Mouse (Mus musculus) adrenal gland, adult (tissue): ENCODE results near the gene Fam243.

Experiments
- DNase-seq, 2 experiments: peaks; one replicate each; pipeline ENCODE4 v3.0.0; 2022 to 2023; ENCODE audit warnings: low spot score in 1 of 2; ENCODE audit not compliant: inconsistent age in 2 of 2

Gene Fam243

DNA sequence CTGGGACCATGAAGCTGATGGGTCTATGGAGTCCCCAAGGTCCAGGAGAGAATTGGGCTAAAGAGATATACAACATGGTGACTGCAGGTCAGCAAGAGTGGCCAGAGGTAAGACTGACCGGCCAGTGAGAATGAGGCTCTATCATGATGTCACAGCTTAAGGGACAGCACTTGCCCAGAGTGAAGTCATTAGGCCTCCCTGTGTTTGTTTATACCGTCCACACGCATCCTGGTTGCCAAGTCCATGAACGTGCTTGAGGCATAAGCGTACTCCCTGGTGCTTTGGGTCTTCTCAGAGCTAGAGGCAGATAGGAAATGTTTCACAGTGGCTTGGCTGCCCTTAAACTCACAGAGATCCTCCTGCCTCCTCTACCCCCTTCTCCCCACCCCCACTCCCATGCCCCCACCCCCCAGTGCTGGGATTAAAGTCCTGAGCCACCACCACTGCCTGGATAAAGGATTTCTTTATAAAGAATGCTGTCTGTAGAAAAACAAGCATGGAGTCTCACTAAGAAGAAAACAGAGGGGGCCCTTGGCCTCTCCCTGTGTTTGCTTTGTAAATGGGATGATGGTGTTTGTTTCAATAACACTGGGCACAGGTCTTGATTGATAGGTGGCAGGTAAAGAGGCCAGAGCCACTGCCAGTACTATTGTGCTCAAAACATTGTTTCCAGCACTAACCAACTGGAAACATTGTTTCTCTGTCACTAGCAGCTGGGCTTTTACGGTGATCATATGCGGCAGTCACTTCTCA is 3.2 kb upstream of the Fam243 start:
- no peak for DNase-seq

DNA sequence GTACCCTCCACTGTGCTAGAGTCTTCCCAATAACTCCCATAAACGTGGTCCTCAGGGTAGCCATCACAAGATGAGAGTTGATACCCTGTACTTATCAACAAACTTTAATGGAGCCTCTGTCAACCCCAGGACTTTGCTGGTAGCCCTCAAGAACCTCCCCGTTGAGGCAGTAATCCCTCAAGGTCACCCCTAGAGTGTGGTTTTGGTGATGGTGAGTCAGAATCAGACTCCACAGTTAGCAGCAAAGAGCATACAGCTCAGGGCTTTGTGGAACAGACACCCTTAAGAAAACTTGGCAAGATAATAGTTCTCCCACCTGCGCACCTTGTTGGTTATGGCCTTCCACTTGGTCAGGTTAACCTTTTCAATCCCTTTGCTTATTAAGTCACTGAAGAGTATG is 880 bp downstream of the Fam243 start:
- DNase-seq, result peak in 1 of 2 experiments; percentile 71

DNA sequence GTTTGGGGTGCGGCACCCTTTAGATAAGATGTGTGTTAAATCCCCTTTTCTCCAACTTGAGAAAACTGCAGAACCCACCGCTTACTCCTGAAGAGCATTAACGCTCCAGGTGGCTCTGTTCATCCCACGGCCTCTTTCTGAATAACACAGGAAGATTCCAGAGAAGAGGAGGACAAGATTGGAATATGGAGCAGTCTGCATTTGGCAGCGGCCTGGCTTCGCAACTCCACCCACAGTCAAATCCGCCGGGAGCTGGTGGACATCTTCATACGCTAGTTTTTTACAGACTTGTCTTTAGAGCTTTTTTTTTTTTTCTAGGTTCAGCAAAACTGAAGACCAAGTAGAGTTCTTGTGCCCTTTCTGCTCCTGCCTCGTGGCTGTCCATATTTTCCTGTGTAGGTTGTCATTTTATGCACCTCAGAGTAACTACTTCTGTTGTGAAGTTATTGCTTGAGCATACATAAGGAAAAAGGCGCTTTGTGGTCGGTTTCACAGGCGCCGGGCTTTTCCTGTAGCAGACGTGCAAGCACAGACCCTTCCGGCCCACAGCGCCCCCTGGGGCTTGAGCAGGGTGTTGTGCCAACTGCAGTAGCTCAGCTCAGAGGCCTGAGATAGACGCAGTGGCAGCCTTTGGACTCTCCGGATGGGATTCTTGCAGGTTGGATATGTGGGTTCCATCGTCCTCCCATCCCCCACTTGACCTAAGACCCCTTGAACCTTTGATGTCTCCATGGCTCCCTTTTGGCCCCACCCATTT is 1.7 kb downstream of the Fam243 start:
- peak in 1 of 2 experiments; percentile 57 for DNase-seq

DNA sequence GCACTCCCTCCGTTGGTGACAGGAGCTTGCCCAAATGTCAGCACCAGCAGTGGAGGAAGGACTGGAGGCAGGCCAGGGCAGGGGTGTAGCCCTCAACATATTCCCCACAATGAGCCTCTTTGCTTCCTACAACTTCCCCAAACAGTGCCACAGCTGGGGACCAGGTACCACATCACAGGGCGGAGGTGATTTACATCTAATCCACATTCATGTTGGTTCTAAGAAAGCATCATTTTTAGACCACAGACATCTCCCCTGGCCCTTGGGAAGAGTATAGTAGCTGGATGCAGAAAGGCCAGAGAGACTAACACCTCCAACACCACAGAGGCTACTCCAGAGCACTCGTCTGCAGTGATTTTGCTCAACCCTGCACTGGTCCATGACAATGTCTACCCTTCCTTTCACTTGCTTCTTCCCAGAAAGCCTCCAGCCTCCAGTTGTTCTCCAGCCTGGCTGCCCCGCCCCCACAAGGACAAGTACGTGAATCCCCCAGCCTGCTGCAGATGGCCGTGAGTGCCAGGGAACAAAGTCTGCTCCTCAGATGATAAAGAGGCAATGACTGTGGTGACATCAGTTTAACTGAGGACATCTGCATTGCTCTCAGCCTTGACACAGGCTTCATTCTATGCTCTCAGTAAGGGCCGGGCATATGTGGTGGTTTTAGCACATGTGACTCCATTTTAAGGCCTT is 5.0 kb downstream of the Fam243 start:
- peak; percentile 79 to 83 for DNase-seq

DNA sequence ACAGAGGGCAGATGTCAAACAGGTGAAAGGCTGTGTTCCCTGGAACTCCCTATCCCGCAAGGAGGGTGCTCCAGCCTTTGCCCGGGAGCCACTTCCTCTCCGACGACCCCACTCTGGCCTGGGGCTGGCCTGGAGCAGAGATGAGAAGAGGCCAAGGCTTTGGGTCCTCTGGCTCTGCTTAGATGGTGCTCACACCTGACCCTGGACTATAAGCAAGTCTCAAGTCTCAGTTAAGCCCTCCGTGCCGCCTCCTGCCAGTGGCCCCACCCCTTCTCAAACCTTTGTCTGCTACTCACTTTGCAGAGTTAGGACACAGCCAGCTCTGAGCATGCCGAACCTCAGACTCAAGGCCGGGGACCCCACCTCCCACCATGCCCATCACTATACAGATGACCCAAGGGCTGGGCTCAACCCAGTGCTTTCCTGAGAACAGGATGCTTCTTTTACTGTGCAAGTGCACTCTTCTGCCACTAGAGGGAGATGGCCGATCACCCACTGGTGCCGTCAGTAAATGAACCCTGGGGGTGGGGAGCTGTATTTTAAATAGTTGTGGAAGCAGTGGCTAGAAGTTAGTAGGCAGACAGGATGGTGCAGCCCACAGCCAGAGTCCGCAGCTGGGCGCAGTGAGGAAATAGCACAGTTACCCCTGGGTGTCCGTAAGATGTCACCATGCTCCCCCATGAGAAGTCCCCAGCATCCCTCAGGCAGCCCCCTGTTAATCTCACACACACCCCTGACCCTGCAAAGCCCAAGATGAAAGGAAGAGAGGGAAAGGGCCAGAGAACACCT is 7.1 kb downstream of the Fam243 start:
- peak; percentile 52 to 84 for DNase-seq

DNA sequence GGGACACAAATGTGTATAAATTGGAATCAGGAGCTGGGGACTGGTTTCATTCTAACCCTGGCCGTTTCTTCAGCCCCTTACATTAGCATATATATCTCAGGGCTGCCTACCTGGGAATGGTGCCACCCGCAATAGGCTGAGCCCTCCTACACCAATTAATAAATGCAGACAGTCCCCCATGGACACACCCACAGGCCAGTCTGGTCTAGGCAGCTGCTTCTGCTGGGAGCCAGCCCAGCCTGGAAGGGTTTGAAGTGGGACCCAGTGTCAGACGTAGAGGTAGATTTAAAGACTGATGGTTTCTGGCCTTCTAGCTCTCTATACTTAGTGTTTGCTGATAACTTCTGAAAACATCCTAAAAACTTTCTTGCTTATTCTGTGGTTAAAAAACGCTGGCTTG is 12.1 kb downstream of the Fam243 start:
- peak in 1 of 2 experiments; percentile 39 for DNase-seq

DNA sequence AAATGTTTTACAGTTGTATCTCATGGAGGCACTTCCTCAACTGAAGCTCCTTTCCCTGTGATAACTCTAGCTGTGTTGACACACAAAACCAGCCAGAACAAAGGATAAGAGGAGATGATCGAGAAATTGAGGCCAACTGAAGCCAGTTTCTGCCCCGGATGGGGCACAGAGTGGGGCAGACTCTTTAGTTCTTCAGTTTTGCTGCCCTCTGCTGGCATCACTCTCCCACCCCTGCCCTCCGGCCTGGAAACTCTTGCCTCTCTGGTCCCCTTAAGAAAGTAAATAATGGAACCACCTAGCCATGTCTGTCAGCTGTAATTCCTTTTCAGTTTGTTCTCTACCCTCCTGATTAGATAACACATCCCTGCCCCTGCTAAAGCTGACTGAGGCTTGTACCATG is 13.3 kb downstream of the Fam243 start:
- DNase-seq, result peak in 1 of 2 experiments; percentile 57

DNA sequence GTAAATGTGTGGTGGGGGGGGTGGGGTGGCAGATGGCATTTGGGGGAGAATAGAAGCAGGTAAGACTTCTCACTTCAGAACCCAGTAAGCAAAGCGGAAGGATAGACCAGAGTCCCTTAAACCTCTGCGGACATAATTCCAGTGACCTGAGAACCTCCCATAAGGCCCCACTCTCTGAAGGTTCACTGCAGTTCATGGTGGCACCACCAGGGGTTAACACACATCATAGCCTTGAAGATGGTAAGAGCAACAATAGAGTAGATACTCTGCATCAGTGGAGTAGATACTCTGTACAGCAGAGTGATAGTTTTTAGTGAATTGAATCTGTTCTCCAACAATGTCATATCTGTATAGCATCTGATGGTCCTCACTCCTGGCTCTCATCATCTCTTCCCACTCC is 15.7 kb downstream of the Fam243 start:
- DNase-seq, result peak in 1 of 2 experiments; percentile 42

DNA sequence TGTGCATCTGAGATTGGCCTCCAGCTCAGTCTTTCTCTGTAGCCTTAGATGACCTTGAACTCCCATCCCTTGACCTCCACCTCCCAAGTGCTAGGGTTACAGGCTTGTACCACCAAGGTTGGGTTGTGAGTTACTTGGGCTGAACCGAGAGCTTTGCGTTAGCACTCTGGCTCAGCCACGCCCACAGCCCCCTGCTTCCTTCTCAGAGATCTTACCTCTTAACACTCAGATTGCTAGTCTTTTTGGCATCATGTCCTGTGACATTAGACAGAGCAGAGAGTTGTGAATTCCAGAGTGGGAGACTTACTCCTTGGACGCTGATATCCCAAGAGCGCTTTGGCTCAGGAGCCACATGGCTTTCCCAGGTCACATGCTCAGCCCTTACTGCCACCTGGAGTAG is 18.7 kb downstream of the Fam243 start:
- peak in 1 of 2 experiments; percentile 60 for DNase-seq

DNA sequence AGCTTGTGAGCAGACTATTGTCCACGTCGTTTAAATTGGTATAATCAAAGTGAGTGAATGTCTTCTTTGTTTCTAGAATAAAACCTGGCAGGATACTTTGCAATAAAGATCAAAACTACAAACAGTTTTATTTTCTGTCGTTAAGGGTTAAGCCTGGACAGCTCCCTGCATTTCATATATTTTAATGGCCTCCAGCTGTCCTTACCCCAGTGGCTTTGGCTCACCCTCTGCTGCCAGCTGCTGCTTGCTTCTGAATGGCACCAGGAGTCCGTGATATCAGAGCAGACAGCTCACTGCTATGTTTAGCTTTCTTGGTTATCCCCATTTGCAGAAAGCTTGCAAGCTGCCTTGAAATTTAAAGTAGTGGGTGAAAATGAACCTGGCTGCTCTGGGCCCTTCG is 19.3 kb downstream of the Fam243 start:
- peak in 1 of 2 experiments; percentile 76 for DNase-seq

DNA sequence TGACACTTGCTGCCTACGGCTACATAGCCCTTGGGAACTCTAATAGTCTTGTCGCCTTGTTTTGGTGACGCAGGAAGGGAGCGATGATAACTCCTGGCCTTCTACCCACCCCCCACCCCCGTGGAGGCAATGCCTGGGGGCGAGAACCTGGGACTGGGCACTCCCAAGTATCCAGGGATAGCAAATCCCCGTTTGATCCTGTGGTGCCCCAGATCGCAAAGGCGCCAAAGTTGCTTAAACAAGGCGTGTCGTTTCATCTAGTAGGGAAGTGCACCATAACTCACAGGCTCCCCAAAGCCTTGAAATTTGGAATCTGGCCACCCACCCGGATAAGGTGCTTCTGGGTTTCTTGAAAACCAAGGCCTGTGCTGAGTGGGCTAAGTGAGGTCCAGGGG is 19.8 kb downstream of the Fam243 start:
- no peak for DNase-seq

DNA sequence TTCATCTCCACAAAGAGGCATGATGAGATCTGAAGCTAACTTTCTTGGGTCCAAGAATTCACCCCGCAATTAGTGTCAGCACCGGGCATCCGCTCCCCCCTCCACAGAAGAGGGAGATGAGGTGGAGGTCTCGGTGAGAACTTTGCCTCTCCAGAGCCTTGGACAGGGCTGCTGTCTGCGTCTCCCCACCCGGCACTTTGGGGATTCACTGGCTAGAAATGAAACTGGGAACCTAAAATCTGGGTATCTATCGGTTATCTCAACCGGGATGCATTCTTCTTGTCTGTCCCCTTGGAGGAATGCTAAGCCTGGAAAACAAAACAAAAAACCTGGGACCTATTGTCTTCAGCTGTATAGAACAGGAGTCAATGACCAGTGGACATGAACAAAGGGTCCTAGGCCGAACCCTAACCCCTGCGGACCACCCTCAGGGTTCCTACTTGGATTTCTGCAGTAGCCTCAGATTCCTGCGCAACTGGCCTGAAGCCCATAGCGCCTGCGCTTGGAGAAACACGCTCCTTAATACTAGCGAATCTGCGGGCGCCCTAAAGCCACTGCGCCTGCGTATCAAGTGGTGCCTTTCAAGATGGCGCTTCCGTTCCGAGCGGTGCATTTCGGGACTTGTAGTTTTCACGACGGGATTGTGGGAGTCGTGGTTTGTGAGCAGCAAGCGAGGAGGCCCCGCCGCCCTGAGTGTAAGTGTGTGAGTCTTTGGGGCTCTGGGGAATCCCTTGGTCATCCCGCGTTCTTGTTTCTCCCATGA is 20.4 kb downstream of the Fam243 start, which contains the start of gene Smim11:
Gene Smim11, plus strand, starts transcription at position 638 of the 763 bp plus-strand sequence.
- DNase-seq, result peak; percentile 95 to 98

DNA sequence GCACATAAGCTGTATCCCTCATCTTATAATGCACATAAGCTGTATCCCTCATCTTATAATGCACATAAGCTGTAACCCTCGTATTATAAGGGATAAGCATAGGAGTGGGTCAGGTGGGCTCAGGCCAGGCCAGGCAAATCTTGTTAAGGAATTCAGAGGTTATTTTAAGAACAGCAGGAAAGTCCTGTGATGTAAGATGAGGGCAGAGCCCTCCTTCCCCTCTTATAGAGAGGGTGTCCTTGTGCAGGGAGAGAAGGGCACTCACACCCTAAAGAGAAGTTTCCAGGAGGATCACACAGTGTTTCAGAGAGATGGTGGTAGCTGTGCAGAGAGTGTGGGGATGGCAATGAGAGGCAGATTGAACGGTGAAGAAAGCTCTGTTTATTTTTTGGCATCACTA is 25.9 kb downstream of the Fam243 start:
- DNase-seq, result no peak

DNA sequence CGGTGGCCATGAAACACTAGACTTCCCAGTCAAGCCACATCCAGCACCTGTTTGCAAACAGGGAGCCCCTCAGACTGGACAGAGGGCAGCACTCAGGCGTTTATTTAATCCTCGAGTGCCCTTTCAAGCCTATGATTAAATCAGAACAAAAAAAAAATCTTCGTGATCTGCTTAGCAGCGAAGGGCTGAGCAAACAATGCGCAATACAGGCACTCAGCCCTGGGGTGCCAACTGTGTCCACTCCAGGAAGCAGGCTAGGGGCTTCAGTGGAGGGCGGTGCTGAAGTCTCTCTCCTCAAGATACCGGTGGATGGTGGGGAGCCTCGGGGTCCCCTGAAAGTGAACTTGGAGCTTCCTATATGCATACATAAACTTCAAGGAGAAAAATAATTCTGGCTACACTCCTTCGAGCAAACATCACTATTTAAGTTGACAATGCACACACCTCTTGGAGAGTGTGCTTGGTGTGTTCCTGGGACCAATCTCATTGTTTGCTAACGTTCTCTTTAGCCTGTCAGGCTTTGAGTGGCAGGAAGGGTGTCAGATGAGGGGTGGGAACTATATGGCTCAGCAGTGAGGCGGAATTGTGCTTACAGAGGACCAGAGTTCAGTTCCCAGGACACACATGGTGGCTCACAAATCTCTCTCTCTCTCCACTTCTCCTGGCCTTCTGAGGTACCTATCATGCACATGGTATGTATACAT is 26.8 kb downstream of the Fam243 start:
- DNase-seq, result no peak

DNA sequence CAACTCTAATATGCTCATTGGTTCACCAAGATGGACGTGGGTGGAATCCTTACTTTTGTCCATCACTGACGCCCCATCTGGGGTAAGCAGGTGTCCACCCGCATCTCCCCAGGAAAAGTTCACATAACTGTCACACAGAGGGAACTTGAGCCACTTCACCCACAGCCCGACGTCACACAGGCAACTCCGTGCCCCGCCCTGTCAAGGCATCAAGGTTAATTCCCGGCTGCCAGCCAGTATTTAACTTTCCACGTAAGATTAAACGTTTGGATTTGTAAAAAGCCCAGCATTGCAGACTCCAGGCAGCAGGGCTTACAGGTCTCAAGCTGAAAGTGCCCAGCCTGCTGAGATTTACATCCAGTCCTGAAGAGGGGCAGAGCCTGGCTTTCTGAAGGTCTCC is 29.1 kb downstream of the Fam243 start, which contains the start of gene Kcne2:
Gene Kcne2, plus strand, starts transcription at position 289 of the 400 bp plus-strand sequence.
- DNase-seq, result peak in 1 of 2 experiments; percentile 65

DNA sequence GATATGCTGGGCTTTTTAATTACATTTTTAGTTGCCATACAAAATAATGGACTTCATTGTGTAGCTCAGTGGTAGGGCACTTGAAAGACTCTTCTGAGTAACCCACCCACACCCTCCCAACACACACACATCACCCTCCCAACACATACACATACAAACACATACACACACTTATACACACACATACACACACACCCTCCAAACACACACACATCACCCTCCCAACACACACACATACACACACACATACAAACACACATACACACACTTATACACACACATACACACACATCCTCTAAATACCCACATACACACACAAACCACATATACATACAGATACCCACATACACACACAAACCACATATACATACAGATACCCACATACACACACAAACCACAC is 31.2 kb downstream of the Fam243 start:
- no peak for DNase-seq

DNA sequence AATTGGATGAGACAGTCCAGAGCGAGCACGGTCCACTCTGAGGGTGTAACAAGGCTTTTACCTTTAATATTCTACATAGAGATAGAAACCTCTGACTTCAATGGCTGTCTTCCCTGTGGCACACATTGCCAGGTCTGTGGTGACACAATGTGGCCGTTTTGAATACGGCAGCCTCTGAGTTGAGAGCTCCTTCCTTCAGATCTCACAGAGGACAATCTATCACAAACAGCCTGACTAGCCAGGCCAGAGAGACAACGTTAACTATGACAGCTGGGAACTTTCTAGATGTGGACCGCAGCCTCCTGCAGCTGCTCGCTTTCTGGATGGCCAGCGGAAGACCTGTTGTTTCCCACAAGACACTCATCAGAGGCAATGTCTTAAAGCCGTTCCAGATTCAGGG is 32.5 kb downstream of the Fam243 start:
- peak in 1 of 2 experiments; percentile 76 for DNase-seq

DNA sequence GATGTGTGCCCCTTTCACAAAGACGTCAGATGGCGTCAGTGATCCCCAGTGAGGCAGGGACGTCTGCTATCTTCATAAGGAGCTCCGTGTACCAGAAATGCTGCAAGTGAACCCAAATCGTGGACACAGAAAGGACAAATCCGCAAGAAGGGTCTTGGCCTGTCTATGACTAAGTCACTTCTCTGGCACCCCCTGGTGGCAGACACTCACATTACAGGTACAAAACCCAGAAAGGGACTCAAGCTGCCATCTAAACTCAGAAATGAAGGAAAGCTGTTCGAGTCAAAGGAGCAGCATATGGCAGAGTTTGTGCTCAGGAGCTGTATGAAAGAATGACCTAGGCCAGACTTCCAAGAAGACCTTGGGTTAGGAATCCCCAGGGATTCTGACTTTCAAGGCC is 34.6 kb downstream of the Fam243 start:
- peak; percentile 81 to 95 for DNase-seq

DNA sequence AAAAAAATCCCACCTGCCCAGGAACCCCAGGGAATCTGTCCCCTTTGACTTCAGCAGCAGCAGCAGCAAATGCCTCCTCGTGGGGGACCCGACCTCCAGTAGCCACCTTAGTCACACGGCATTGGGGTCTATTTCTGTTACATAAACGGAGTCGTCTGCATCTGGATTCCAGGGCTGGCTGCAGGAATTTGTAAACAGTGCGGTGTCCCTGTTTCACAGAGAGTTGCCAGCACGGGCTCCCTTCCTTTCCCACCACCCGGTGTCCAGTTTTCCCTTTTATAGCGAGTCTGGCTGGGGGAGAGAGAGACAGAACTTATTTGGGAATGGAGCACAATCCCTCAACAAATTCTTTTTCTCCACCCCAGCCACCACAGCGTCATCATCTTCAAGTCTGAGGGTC is 36.2 kb downstream of the Fam243 start:
- no peak for DNase-seq
